Mouse (Mus musculus) stomach, postnatal 0 days (tissue): Measurements from ENCODE around the gene Gm4756. TPM values are rescaled to one million over a fixed set of nuclear protein-coding genes. Genes with fewer than 3 reads are reported as not detected.

Experiments
- ATAC-seq: fragments of 200-750 bp; cut with Nextera tagmentation; 2 replicates; pipeline ENCODE4 v1.8.0; 2017; ENCODE audit not compliant: low FRiP score, low TSS enrichment
- DNase-seq: peaks from one replicate; pipeline ENCODE4 v3.0.0-alpha.2; 2016; ENCODE audit warnings: low spot score
- H3K27ac ChIP-seq: fragments of 300-500 bp; sonication (generic); replicated peaks from 2 replicates; pipeline ENCODE4 v1.5.1; 2014; ENCODE audit warnings: mild to moderate bottlenecking, control low read depth
- H3K27me3 ChIP-seq: fragments of 300-500 bp; sonication (generic); 2 replicates; pipeline ENCODE4 v1.6.1; 2014; ENCODE audit warnings: low read length; ENCODE audit not compliant: control insufficient read depth, insufficient read depth
- H3K36me3 ChIP-seq: fragments of 300-500 bp; sonication (generic); 2 replicates; pipeline ENCODE4 v1.6.1; 2014; ENCODE audit warnings: low read length, mixed read lengths; ENCODE audit not compliant: control insufficient read depth, insufficient read depth
- H3K4me1 ChIP-seq: fragments of 300-500 bp; sonication (generic); replicated peaks from 2 replicates; pipeline ENCODE4 v1.6.1; 2014; ENCODE audit warnings: antibody characterized with exemption; ENCODE audit not compliant: control insufficient read depth, insufficient read depth
- H3K4me2 ChIP-seq: fragments of 300-500 bp; sonication (generic); replicated peaks from 2 replicates; pipeline ENCODE4 v1.6.1; 2014; ENCODE audit warnings: low read depth, mild to moderate bottlenecking, control low read depth, moderate library complexity
- H3K4me3 ChIP-seq: fragments of 300-500 bp; sonication (generic); 2 replicates; pipeline ENCODE4 v1.5.1; 2014; ENCODE audit warnings: low read depth, low read length, control low read depth
- H3K9ac ChIP-seq: fragments of 300-500 bp; sonication (generic); 2 replicates; pipeline ENCODE4 v1.6.1; 2014; ENCODE audit warnings: mild to moderate bottlenecking, low read length, control low read depth, mixed read lengths
- H3K9me3 ChIP-seq: fragments of 300-500 bp; sonication (generic); 2 replicates; pipeline ENCODE4 v1.6.1; 2016; ENCODE audit warnings: low read length; ENCODE audit not compliant: control insufficient read depth
- CTCF ChIP-seq: IDR thresholded peaks from 2 replicates; pipeline ENCODE4 v1.5.1; 2016; ENCODE audit warnings: antibody characterized with exemption, low read depth, mild to moderate bottlenecking, moderate library complexity
- EP300 ChIP-seq: optimal IDR thresholded peaks from 2 replicates; pipeline ENCODE3; 2016; ENCODE audit warnings: antibody characterized with exemption
- WGBS: fragments of 180-500 bp; shearing (Covaris S2); extraction: QIAGEN DNeasy Blood & Tissue Kit; methylation state at CpG from one replicate; pipeline ENCODE4 v1.1.7; 2014; 5-methylcytosine and 5-hydroxymethylcytosine counted together
- polyA plus RNA-seq: library from polyadenylated mRNA; unstranded; fragments of >200 nt; fragmentation: Nextera tagmentation; extraction: Ambion mirVana; gene quantifications from 2 replicates; pipeline ENCODE4 v1.2.1, GENCODE M21; 2015

Gm4756 gene
- polyA plus RNA-seq, 1 experiment from 2014 or later, result not detected

DNA sequence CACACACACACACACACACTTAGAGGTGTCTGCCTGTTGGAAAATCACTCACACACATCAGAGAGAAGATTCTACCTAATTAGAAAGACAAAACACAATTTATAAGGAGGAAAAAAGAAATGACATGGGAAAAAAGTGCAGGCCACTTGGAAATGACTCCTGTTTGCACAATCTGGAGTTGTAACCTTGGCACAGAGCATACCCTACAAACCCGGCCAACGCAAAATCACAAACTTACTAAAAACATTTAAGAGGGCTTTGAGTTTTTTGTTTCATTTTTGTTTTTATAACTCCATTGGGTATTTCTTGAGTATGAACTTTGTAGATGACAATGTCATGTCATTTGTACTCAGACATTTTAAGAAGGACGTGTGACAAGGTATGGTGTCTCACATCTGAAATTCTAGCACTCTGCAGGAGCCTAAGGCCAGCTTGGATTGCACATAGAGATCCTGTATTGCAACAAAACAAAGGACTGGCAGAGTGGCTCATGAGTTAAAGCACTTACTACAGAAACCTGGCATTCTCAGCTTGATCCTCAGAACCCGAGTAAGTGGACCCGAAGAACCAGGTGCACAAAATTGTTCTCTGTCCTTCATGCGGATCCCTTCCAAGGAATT lies 22.2 kb upstream of the Gm4756 start:
- ATAC-seq (no peak), DNase-seq (no peak)
- Histone ChIP-seq H3K27me3 (no peaks in the 10 kb centered on the region), H3K4me1 (no peaks in the 10 kb centered on the region), H3K4me3 (no peak overlapping the region), H3K9me3 (no peaks in the 10 kb centered on the region), H3K4me2 (no peak overlapping the region), H3K27ac (no peak overlapping the region), H3K36me3 (no peaks in the 10 kb centered on the region), H3K9ac (no peak overlapping the region)
- TF ChIP-seq CTCF, result no peak
- 91% methylated on average over 6 of the region's 6 CpGs for WGBS

- WGBS, result 75% methylated on average over 8 of the region's 8 CpGs
Measured at GRCm38 (mm10) chr12:72670921-72671320, 21.5 kb upstream of the Gm4756 start.

DNA sequence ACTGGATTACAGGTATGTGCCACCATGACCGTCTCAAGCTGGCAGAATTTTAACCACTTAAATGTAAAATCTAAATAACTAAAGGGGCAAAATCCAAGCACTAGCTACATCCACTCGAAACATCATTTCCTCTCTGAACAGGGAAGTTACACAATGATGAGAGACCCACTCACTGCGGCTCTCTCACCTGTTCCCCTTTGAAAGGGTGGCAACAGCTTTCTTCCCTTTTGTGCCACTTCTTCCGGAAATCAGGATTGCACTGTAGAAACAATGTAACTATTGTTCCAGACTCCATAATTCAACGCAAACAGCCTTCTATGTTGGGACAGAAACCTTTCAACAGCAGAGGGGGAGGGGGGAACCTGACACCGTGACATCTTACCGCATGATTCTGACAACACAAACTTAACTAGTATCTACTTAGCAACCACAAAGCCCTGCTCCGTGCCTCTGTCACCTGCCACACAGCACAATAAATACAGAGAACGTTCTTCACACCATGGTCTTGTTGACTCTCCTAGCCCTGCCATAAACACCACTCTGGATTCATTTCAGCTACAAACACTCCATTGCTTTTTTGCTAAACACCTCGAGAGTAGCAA lies 18.5 kb upstream of the Gm4756 start:
- Histone ChIP-seq H3K9me3 (no peaks in the 10 kb centered on the region), H3K27ac (no peak overlapping the region), H3K36me3 (no peaks in the 10 kb centered on the region), H3K4me1 (no peaks in the 10 kb centered on the region), H3K9ac (no peak overlapping the region), H3K27me3 (no peaks in the 10 kb centered on the region), H3K4me3 (no peak overlapping the region), H3K4me2 (no peak overlapping the region)
- WGBS, result 63% methylated on average over 10 of the region's 10 CpGs
- TF ChIP-seq CTCF, result no peak
- TF ChIP-seq EP300, result no peak
- ATAC-seq (no peak), DNase-seq (no peak)

More at GRCm38 (mm10) chr12:72670921-72671320, 21.5 kb upstream of the Gm4756 start:
- no peak overlapping the region for H3K4me2 ChIP-seq
- no peaks in the 10 kb centered on the region for H3K27me3 ChIP-seq
- no peaks in the 10 kb centered on the region for H3K36me3 ChIP-seq
- H3K27ac ChIP-seq, result no peak overlapping the region
- DNase-seq, result no peak
- no peak overlapping the region for H3K4me3 ChIP-seq
- H3K9me3 ChIP-seq, result no peaks in the 10 kb centered on the region
- H3K4me1 ChIP-seq, result no peaks in the 10 kb centered on the region
- ATAC-seq, result no peak
- TF ChIP-seq EP300 (no peak), CTCF (no peak)
- H3K9ac ChIP-seq, result no peak overlapping the region

DNA sequence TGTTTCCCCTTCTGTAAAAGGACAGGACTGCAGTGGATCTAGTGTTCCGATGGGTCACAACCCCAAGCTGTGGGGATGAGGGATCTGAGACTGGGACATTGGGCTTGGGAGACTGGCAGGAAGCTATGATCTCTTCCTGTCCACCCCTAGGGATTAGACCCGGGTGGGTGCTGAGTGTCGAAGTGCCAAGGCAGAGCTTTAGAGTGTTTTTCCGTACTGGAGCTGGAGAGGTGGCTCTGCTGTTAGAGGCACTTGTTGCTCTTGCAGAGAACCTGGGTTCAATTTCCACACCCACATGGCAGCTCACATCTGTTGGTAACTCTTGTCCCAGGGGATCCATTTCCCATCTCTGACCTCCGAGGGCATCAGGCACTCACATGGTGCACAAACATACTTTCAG lies 16.6 kb upstream of the Gm4756 start:
- Histone ChIP-seq H3K27ac (no peak overlapping the region), H3K4me2 (no peak overlapping the region), H3K9ac (no peak overlapping the region), H3K36me3 (no peaks in the 10 kb centered on the region), H3K4me3 (no peak overlapping the region), H3K27me3 (no peaks in the 10 kb centered on the region), H3K9me3 (no peaks in the 10 kb centered on the region), H3K4me1 (no peaks in the 10 kb centered on the region)
- TF ChIP-seq CTCF (no peak), EP300 (no peak)
- 87% methylated on average over 5 of the region's 5 CpGs for WGBS
- no peak for ATAC-seq
- DNase-seq, result no peak

- under 1% methylated on average over 33 of the region's 33 CpGs for WGBS
- H3K27ac ChIP-seq, result peak within 1 kb of the TSS; percentile 94
- H3K4me3 ChIP-seq, result peak within 1 kb of the TSS; percentile 59
- no peaks in the 10 kb centered on the region for H3K36me3 ChIP-seq
- ATAC-seq, result peak; percentile 98
- no peaks in the 10 kb centered on the region for H3K27me3 ChIP-seq
- peak within 1 kb of the TSS; percentile 88 for H3K4me2 ChIP-seq
- H3K9me3 ChIP-seq, result no peaks in the 10 kb centered on the region
- peak within 1 kb of the TSS; percentile 76 for H3K9ac ChIP-seq
- DNase-seq, result peak; percentile 85
- TF ChIP-seq CTCF (peak; percentile 64), EP300 (peak; percentile 50)
- H3K4me1 ChIP-seq, result no peaks in the 10 kb centered on the region
Measured at GRCm38 (mm10) chr12:72664735-72665337, 15.4 kb upstream of the Gm4756 start, which contains the start of gene Dhrs7. Dhrs7 (minus strand) TSS chr12:72664909.
